Mouse (Mus musculus): Measurements from ENCODE around the gene Pp2d1. TPM values are rescaled to one million over a fixed set of nuclear protein-coding genes. Genes with fewer than 3 reads are reported as not detected.

The Pp2d1 gene
- total RNA-seq, 1 experiment from 2014 or later = not detected

- ATAC-seq (replicated peaks; ENCODE audit: low read depth, poor library complexity, severe bottlenecking) = peak; percentile 96
These were observed 50.8 kb downstream of the Pp2d1 start for GRCm38 (mm10) chr17:53488291-53489006.

- ATAC-seq (replicated peaks; ENCODE audit: low read depth, poor library complexity, severe bottlenecking) = no peak
These were observed 58.8 kb downstream of the Pp2d1 start for GRCm38 (mm10) chr17:53480433-53480832.

GRCm38 (mm10) chr17:53479604-53480041 lies 59.6 kb downstream of the Pp2d1 start:
- peak; percentile 8; the same call in 1 of the 2 replicates for ATAC-seq (replicated peaks; ENCODE audit: low read depth, poor library complexity, severe bottlenecking)

- peak; percentile 88 for ATAC-seq (replicated peaks; ENCODE audit: low read depth, poor library complexity, severe bottlenecking)
These were observed 60.2 kb downstream of the Pp2d1 start, which contains the start of gene Rab5a for GRCm38 (mm10) chr17:53478858-53479603. Rab5a (plus strand) TSS chr17:53479234.

GRCm38 (mm10) chr17:53478066-53478857 lies 61.0 kb downstream of the Pp2d1 start:
- no peak for ATAC-seq (replicated peaks; ENCODE audit: low read depth, poor library complexity, severe bottlenecking)

GRCm38 (mm10) chr17:53468697-53469096 lies 70.6 kb downstream of the Pp2d1 start:
- 0 out of 2 replicates have a peak, but pooled peaks have one; percentile 8 for ATAC-seq (replicated peaks; ENCODE audit: low read depth, poor library complexity, severe bottlenecking)

GRCm38 (mm10) chr17:53465569-53465968 lies 73.7 kb downstream of the Pp2d1 start:
- ATAC-seq (replicated peaks; ENCODE audit: low read depth, poor library complexity, severe bottlenecking) = peak; percentile 60

- ATAC-seq (replicated peaks; ENCODE audit: low read depth, poor library complexity, severe bottlenecking) = no peak; the same call in 1 of the 2 replicates
These were observed 75.8 kb downstream of the Pp2d1 start for GRCm38 (mm10) chr17:53463496-53463840.

GRCm38 (mm10) chr17:53462603-53463495 lies 76.4 kb downstream of the Pp2d1 start, which contains the start of gene Efhb:
Efhb (minus strand) TSS chr17:53463321.
- ATAC-seq (replicated peaks; ENCODE audit: low read depth, poor library complexity, severe bottlenecking) = peak; percentile 95

Other genes with a start within 250 kb of the Pp2d1 start
- gene Efhb, start 76.1 kb downstream of the Pp2d1 start, total RNA-seq (2017) = not detected in 2 replicates
- 79.3 and 83.4 TPM in 2 replicates for gene Rab5a, start 60.2 kb downstream of the Pp2d1 start, total RNA-seq (2017)
- gene Kat2b, start 27.4 kb upstream of the Pp2d1 start, total RNA-seq (2017) = 28.9 and 38.0 TPM in 2 replicates
- gene Sgo1, start 149.9 kb upstream of the Pp2d1 start, total RNA-seq (2017) = 39.4 and 69.4 TPM in 2 replicates